Mouse (Mus musculus): ENCODE results near the gene Ube4a.
A peak's percentile ranks its signal among the peaks of the same experiment; 100 is the strongest.

Gene Ube4a

GRCm38 (mm10) chr9:44965126-44965832, at the start of gene Ube4a:
Gene Ube4a (minus strand): TSS chr9:44965600.
- DNase-seq (ENCODE audit: low spot score), result peak; percentile 100

- DNase-seq (ENCODE audit: low spot score), result no peak
These were observed 49.5 kb upstream of the Ube4a start for GRCm38 (mm10) chr9:45014879-45015278.

GRCm38 (mm10) chr9:45011291-45011690, 45.9 kb upstream of the Ube4a start:
- DNase-seq (ENCODE audit: low spot score), result no peak

GRCm38 (mm10) chr9:45010461-45010860, 45.1 kb upstream of the Ube4a start:
- DNase-seq (ENCODE audit: low spot score), result no peak

- no peak for DNase-seq (ENCODE audit: low spot score)
These were observed 44.0 kb upstream of the Ube4a start, which contains the start of gene Cd3e for GRCm38 (mm10) chr9:45009180-45010078. Gene Cd3e (minus strand): TSS chr9:45009627.

- no peak for DNase-seq (ENCODE audit: low spot score)
These were observed 42.9 kb upstream of the Ube4a start for GRCm38 (mm10) chr9:45008342-45008741.

- no peak for DNase-seq (ENCODE audit: low spot score)
These were observed 42.0 kb upstream of the Ube4a start for GRCm38 (mm10) chr9:45007404-45007803.

- DNase-seq (ENCODE audit: low spot score), result no peak
These were observed 34.8 kb upstream of the Ube4a start for GRCm38 (mm10) chr9:45000249-45000648.

GRCm38 (mm10) chr9:44999776-45000175, 34.4 kb upstream of the Ube4a start:
- no peak for DNase-seq (ENCODE audit: low spot score)

GRCm38 (mm10) chr9:44999171-44999570, 33.8 kb upstream of the Ube4a start:
- no peak for DNase-seq (ENCODE audit: low spot score)

GRCm38 (mm10) chr9:44998138-44998537, 32.7 kb upstream of the Ube4a start:
- DNase-seq (ENCODE audit: low spot score), result no peak

GRCm38 (mm10) chr9:44996590-44996989, 31.2 kb upstream of the Ube4a start:
- DNase-seq (ENCODE audit: low spot score), result no peak

GRCm38 (mm10) chr9:44994962-44995361, 29.6 kb upstream of the Ube4a start:
- no peak for DNase-seq (ENCODE audit: low spot score)

- DNase-seq (ENCODE audit: low spot score), result no peak
These were observed 27.9 kb upstream of the Ube4a start for GRCm38 (mm10) chr9:44993268-44993667.

GRCm38 (mm10) chr9:44992271-44992670, 26.9 kb upstream of the Ube4a start:
- no peak for DNase-seq (ENCODE audit: low spot score)

GRCm38 (mm10) chr9:44991821-44992220, 26.4 kb upstream of the Ube4a start:
- DNase-seq (ENCODE audit: low spot score), result no peak

GRCm38 (mm10) chr9:44986976-44987375, 21.6 kb upstream of the Ube4a start:
- no peak for DNase-seq (ENCODE audit: low spot score)

- no peak for DNase-seq (ENCODE audit: low spot score)
These were observed 20.9 kb upstream of the Ube4a start for GRCm38 (mm10) chr9:44986242-44986781.

- DNase-seq (ENCODE audit: low spot score), result no peak
These were observed 20.3 kb upstream of the Ube4a start for GRCm38 (mm10) chr9:44985721-44986161.

GRCm38 (mm10) chr9:44983001-44983400, 17.6 kb upstream of the Ube4a start:
- DNase-seq (ENCODE audit: low spot score), result no peak

GRCm38 (mm10) chr9:44982531-44982930, 17.1 kb upstream of the Ube4a start:
- no peak for DNase-seq (ENCODE audit: low spot score)

- no peak for DNase-seq (ENCODE audit: low spot score)
These were observed 16.7 kb upstream of the Ube4a start for GRCm38 (mm10) chr9:44982081-44982480.

- DNase-seq (ENCODE audit: low spot score), result no peak
These were observed 16.3 kb upstream of the Ube4a start, which contains the start of gene Cd3d for GRCm38 (mm10) chr9:44981676-44982075. Gene Cd3d (plus strand): TSS chr9:44981786.
